Mouse (Mus musculus) hindbrain, embryonic 13.5 days (tissue): ENCODE results near the gene Fau. TPM values are rescaled to one million over a fixed set of nuclear protein-coding genes. Genes with fewer than 3 reads are reported as not detected.

Experiments used
- ATAC-seq: fragments of 200-750 bp; cut with Nextera tagmentation; 2 replicates; pipeline ENCODE4 v1.8.0; 2017; ENCODE audit warnings: moderate TSS enrichment; ENCODE audit not compliant: low FRiP score
- H3K27ac ChIP-seq: fragments of 300-500 bp; sonication (generic); 2 replicates; pipeline ENCODE4 v1.5.1; 2015; ENCODE audit warnings: inconsistent platforms, mild to moderate bottlenecking, moderate library complexity
- H3K27me3 ChIP-seq: fragments of 300-500 bp; sonication (generic); 2 replicates; pipeline ENCODE4 v1.6.1; 2015; ENCODE audit warnings: mild to moderate bottlenecking, inconsistent platforms
- H3K36me3 ChIP-seq: fragments of 300-500 bp; sonication (generic); 2 replicates; pipeline ENCODE4 v1.6.1; 2015; ENCODE audit warnings: mild to moderate bottlenecking, inconsistent platforms
- H3K4me1 ChIP-seq: fragments of 300-500 bp; sonication (generic); replicated peaks from 2 replicates; pipeline ENCODE4 v1.6.1; 2015; ENCODE audit warnings: inconsistent platforms
- H3K4me2 ChIP-seq: fragments of 300-500 bp; sonication (generic); 2 replicates; pipeline ENCODE4 v1.6.1; 2015; ENCODE audit warnings: inconsistent platforms, mild to moderate bottlenecking, moderate library complexity
- H3K4me3 ChIP-seq: fragments of 300-500 bp; sonication (generic); 2 replicates; pipeline ENCODE4 v1.5.1; 2015; ENCODE audit warnings: mild to moderate bottlenecking, inconsistent platforms
- H3K9ac ChIP-seq: fragments of 300-500 bp; sonication (generic); 2 replicates; pipeline ENCODE4 v1.6.1; 2015; ENCODE audit warnings: mild to moderate bottlenecking, inconsistent platforms
- H3K9me3 ChIP-seq: fragments of 300-500 bp; sonication (generic); 2 replicates; pipeline ENCODE4 v1.6.1; 2016; ENCODE audit warnings: inconsistent platforms
- WGBS: fragments of 180-500 bp; shearing (Covaris S2); methylation state at CpG from one replicate; pipeline ENCODE4 v1.1.7; 2015; 5-methylcytosine and 5-hydroxymethylcytosine counted together
- polyA plus RNA-seq: library from polyadenylated mRNA; unstranded; fragments of >200 nt; fragmentation: Nextera tagmentation; extraction: Ambion mirVana; gene quantifications from 2 replicates; pipeline ENCODE4 v1.2.1, GENCODE M21; 2015

Fau gene
- polyA plus RNA-seq, 1 experiment from 2014 or later: 656 TPM

- no peaks in the 10 kb centered on the region for H3K27me3 ChIP-seq
- peaks cover 47% of the 10 kb centered on the region for H3K36me3 ChIP-seq
- H3K27ac ChIP-seq: peak overlapping the region; percentile 99; the same call in 1 of the 2 replicates
- ATAC-seq: no peak
- H3K9me3 ChIP-seq: no peaks in the 10 kb centered on the region
- WGBS: 88% methylated on average over 8 of the region's 8 CpGs
- H3K4me3 ChIP-seq: peak overlapping the region; percentile 88
- H3K9ac ChIP-seq: peak overlapping the region; percentile 91
- H3K4me1 ChIP-seq: peaks cover 32% of the 10 kb centered on the region
- H3K4me2 ChIP-seq: peak overlapping the region; percentile 99
Observed at GRCm38 (mm10) chr19:6047899-6048166, 9.8 kb upstream of the Fau start.

DNA sequence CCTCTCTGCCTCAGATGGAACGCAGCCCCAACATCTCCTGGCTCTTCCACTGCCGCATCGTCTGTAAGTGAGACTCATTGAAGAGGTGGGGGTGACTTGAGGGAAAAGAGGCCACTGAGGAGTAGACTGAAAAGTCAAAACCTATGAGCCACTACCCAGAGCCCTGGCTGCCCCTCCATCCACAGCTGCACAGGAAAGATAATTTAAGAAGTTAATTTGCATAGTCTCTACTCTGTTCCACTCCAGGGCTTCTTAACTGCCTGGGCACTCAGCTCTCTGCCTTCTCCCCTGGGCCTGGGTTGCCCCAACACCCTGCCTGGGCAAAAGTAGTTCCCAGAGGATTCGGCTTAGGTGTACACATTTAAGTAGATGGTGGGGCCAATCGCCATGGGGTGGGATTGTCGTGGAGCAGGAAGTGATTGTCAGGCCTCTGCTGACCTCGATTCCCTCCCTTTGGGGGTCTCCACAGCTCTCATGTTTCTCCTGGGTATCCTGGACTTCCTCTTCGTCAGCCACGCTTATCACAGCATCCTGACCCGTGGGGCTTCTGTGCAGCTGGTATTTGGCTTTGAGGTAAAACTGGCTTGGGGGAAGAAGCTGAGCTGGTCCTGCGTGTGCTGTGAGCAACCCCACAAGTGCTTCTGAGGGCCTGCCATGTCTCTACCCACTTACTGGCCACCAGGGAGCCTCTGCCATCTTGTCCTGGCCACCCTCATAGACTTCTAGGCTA, 8.8 kb upstream of the Fau start:
- Histone ChIP-seq H3K9ac (0 out of 2 replicates have a peak overlapping the region, but pooled peaks have one; percentile 91), H3K9me3 (no peaks in the 10 kb centered on the region), H3K4me3 (no peak overlapping the region), H3K4me1 (peaks cover 32% of the 10 kb centered on the region), H3K27me3 (no peaks in the 10 kb centered on the region), H3K4me2 (no peak overlapping the region), H3K36me3 (peaks cover 57% of the 10 kb centered on the region), H3K27ac (no peak overlapping the region)
- 92% methylated on average over 11 of the region's 11 CpGs for WGBS
- no peak for ATAC-seq

GRCm38 (mm10) chr19:6052516-6052915, 5.1 kb upstream of the Fau start:
- Histone ChIP-seq H3K9ac (no peak overlapping the region), H3K4me3 (no peak overlapping the region), H3K36me3 (peaks cover 77% of the 10 kb centered on the region), H3K4me2 (no peak overlapping the region), H3K27me3 (no peaks in the 10 kb centered on the region), H3K27ac (no peak overlapping the region), H3K4me1 (peaks cover 31% of the 10 kb centered on the region), H3K9me3 (no peaks in the 10 kb centered on the region)
- 85% methylated on average over 7 of the region's 7 CpGs for WGBS
- ATAC-seq: no peak

DNA sequence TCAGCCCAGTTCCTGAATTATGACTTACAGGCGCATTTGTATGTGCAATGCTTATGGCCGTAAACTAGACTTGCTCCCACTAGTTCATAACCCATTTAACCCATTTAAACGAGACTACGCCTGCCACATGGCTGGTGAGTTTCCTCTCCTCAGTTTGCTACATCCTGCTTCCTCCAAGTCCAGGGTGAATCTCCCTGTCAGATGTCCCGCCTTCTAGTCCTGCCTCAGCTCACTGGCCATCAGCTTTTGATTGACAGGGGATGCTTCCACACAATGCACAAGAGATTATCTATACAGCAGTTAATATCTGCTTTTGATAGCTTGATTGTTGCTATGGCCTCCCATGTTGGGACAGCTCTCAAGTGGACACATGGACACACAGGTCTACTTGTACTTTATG, 3.3 kb upstream of the Fau start:
- Histone ChIP-seq H3K27me3 (no peaks in the 10 kb centered on the region), H3K36me3 (peaks cover 70% of the 10 kb centered on the region), H3K4me1 (peaks cover 24% of the 10 kb centered on the region), H3K4me2 (no peak overlapping the region), H3K9me3 (no peaks in the 10 kb centered on the region), H3K9ac (no peak overlapping the region), H3K27ac (no peak overlapping the region), H3K4me3 (no peak overlapping the region)
- WGBS: 91% methylated on average over 5 of the region's 5 CpGs
- no peak for ATAC-seq

GRCm38 (mm10) chr19:6056696-6057095, 948 bp upstream of the Fau start:
- peak overlapping the region; percentile 96 for H3K9ac ChIP-seq
- H3K27me3 ChIP-seq: no peaks in the 10 kb centered on the region
- 66% methylated on average over 4 of the region's 4 CpGs for WGBS
- peak overlapping the region; percentile 81 for H3K4me3 ChIP-seq
- peaks cover 28% of the 10 kb centered on the region for H3K4me1 ChIP-seq
- H3K4me2 ChIP-seq: peak overlapping the region; percentile 58
- no peaks in the 10 kb centered on the region for H3K9me3 ChIP-seq
- ATAC-seq: no peak
- no peak overlapping the region for H3K27ac ChIP-seq
- H3K36me3 ChIP-seq: peaks cover 51% of the 10 kb centered on the region

GRCm38 (mm10) chr19:6058513-6058912, 869 bp downstream of the Fau start:
- WGBS: 39% methylated on average over 5 of the region's 5 CpGs
- H3K4me1 ChIP-seq: peaks cover 46% of the 10 kb centered on the region
- peak overlapping the region; percentile 96 for H3K9ac ChIP-seq
- peaks cover 33% of the 10 kb centered on the region for H3K36me3 ChIP-seq
- ATAC-seq: no peak
- peak overlapping the region; percentile 89 for H3K4me2 ChIP-seq
- no peaks in the 10 kb centered on the region for H3K9me3 ChIP-seq
- H3K4me3 ChIP-seq: peak overlapping the region; percentile 81
- no peaks in the 10 kb centered on the region for H3K27me3 ChIP-seq
- peak overlapping the region; percentile 88; the same call in 1 of the 2 replicates for H3K27ac ChIP-seq

- Histone ChIP-seq H3K36me3 (peaks cover 29% of the 10 kb centered on the region), H3K27me3 (no peaks in the 10 kb centered on the region), H3K4me3 (peak overlapping the region; percentile 81), H3K4me2 (peak overlapping the region; percentile 89), H3K9ac (peak overlapping the region; percentile 96), H3K27ac (no peak overlapping the region), H3K4me1 (peaks cover 51% of the 10 kb centered on the region), H3K9me3 (no peaks in the 10 kb centered on the region)
- 87% methylated on average over 5 of the region's 5 CpGs for WGBS
- ATAC-seq: no peak
Observed at GRCm38 (mm10) chr19:6058966-6059365, 1.3 kb downstream of the Fau start.

DNA sequence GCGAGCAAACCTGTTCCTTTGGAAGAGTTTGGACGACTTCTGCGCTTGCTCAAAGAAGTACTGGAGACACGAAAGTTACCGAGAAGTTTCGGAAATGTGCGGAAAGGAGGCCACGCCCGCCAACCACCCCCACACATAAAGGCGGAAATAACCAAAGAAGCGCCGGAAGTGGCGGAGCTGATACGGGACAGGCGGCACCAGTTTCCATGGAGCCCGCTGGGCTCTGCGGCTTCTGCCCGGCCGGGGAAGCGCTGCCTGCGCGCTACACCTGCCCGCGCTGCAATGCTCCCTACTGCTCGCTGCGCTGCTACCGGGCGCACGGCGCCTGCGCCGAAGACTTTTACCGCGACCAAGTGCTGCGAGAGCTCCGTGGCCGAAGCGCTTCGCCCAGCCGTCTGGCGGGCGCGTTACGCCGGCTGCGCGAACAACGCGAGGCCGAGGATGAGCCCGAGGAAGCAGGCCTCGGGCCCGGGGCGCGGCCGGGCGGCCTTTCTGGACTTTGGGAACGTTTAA, 3.4 kb downstream of the Fau start, which contains the start of gene Znhit2:
Gene Znhit2, plus strand, starts transcription at position 172 of the 513 bp plus-strand sequence.
- peak within 1 kb of the TSS; percentile 100 for H3K4me2 ChIP-seq
- peak within 1 kb of the TSS; percentile 82 for H3K4me3 ChIP-seq
- no peaks in the 10 kb centered on the region for H3K27me3 ChIP-seq
- peak; percentile 43 for ATAC-seq
- peaks cover 59% of the 10 kb centered on the region for H3K4me1 ChIP-seq
- peaks cover 10% of the 10 kb centered on the region; the same call in 1 of the 2 replicates for H3K36me3 ChIP-seq
- peak within 1 kb of the TSS; percentile 93 for H3K9ac ChIP-seq
- peak within 1 kb of the TSS; percentile 94 for H3K27ac ChIP-seq
- H3K9me3 ChIP-seq: no peaks in the 10 kb centered on the region
- WGBS: under 1% methylated on average over 50 of the region's 58 CpGs

DNA sequence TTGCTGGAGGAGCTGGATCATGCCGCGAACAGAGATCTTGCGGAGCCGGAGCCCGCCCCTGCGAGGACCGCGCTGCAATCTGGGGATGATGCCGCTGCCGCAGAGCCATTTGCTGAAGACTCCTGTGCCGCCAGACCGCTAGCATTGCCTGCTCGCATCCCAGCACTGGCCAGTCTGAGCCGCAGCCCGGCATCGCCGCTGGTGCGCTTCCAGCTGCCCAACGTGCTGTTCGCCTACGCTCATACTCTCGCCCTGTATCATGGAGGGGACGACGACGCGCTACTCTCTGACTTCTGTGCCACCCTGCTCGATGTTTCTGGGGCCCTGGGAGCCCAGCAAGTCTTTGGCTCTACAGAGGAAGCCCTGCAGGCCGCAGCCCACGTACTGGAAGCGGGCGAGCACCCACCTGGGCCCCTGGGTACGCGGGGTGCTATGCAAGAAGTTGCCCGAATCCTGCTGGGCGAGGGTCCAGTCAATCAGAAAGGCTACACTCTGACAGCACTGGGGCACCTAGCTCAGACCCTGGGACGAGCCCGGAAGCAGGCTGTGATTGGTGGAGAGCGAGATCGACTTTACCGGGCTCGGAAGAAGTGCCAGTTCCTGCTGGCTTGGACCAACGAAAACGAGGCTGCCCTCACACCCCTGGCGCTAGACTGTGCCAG, 4.1 kb downstream of the Fau start:
- WGBS: 1% methylated on average over 44 of the region's 44 CpGs
- no peaks in the 10 kb centered on the region for H3K27me3 ChIP-seq
- H3K4me1 ChIP-seq: peaks cover 59% of the 10 kb centered on the region

GRCm38 (mm10) chr19:6062418-6062817, 4.8 kb downstream of the Fau start:
- Histone ChIP-seq H3K4me2 (peak overlapping the region; percentile 100), H3K27ac (peak overlapping the region; percentile 94), H3K27me3 (no peaks in the 10 kb centered on the region), H3K36me3 (peaks cover 10% of the 10 kb centered on the region; the same call in 1 of the 2 replicates), H3K9ac (peak overlapping the region; percentile 93), H3K4me1 (peaks cover 60% of the 10 kb centered on the region), H3K9me3 (no peaks in the 10 kb centered on the region), H3K4me3 (peak overlapping the region; percentile 82)
- no peak for ATAC-seq
- 70% methylated on average over 5 of the region's 5 CpGs for WGBS

More for the DNA sequence above, 4.1 kb downstream of the Fau start:
- Histone ChIP-seq H3K9ac (peak overlapping the region; percentile 93), H3K9me3 (no peaks in the 10 kb centered on the region), H3K4me2 (peak overlapping the region; percentile 100), H3K4me3 (peak overlapping the region; percentile 82), H3K36me3 (peaks cover 10% of the 10 kb centered on the region; the same call in 1 of the 2 replicates), H3K27ac (peak overlapping the region; percentile 94)
- ATAC-seq: no peak

DNA sequence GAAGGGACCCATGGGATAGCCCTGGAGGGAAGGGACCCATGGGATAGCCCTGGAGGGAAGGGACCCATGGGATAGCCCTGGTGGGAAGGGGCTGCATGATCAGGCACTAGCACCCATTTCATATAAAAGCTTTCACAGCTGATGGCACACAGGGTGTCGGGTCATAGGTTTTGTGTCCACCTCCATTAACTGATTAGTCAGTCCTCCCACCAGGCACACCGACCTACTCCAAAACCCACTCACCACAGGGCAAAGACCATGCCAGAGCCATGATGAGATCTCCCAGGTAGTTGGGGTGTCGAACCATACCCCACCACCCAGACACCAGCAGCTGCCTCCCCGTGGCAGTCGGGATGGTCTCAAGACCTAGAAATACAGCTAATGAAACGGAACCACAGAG, 5.4 kb downstream of the Fau start:
- Histone ChIP-seq H3K27me3 (no peaks in the 10 kb centered on the region), H3K4me2 (no peak overlapping the region), H3K36me3 (peaks cover 10% of the 10 kb centered on the region; the same call in 1 of the 2 replicates), H3K27ac (no peak overlapping the region), H3K4me3 (0 out of 2 replicates have a peak overlapping the region, but pooled peaks have one; percentile 82), H3K9me3 (no peaks in the 10 kb centered on the region), H3K4me1 (peaks cover 66% of the 10 kb centered on the region), H3K9ac (peak overlapping the region; percentile 93; the same call in 1 of the 2 replicates)
- no peak for ATAC-seq
- 95% methylated on average over 6 of the region's 6 CpGs for WGBS

GRCm38 (mm10) chr19:6066571-6066970, 8.9 kb downstream of the Fau start:
- Histone ChIP-seq H3K27me3 (no peaks in the 10 kb centered on the region), H3K27ac (peak overlapping the region; percentile 93), H3K4me2 (peak overlapping the region; percentile 92), H3K9ac (peak overlapping the region; percentile 87), H3K4me3 (peak overlapping the region; percentile 60), H3K9me3 (no peaks in the 10 kb centered on the region), H3K36me3 (peaks cover 32% of the 10 kb centered on the region), H3K4me1 (peaks cover 56% of the 10 kb centered on the region)
- WGBS: 31% methylated on average over 5 of the region's 5 CpGs
- ATAC-seq: peak; percentile 19
